Comparison of ENCODE assay signal across 39 mouse cellular contexts in the genomic region with DNA sequence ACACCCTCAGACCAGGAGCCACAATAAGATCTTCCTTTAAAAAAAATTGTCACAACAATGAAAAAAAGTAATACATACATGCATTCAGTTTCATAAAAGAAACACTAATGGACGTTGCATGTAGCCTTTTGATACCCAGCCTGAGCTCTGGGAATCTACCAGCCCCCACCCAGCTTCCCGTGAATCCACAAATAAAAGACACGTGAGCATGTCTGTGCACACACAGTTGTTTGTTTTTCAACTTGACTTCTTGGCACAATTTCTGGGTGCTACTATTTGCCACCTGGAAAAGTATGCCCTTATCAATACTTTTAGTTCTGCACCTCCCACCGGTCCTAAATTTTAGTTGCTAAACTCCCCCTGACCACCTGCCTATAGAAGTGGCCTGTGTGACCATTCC. TPM values are rescaled to one million over a fixed set of nuclear protein-coding genes. Genes with fewer than 3 reads are reported as not detected.
"Had no signal": no experiment of that assay in that cellular context is flagged by ENCODE, and none has a peak within 500 bp of the region (broad histone marks: within the 10 kb centered on the region; RNA-seq: fewer than 3 reads in every experiment).

No protein-coding gene starts in this region.

- DNase-seq: cerebellum, adult 2 months; cerebellum, adult 8-10 months; cerebellum, adult 9-10 months; cerebellum, adult 9-11 months; cerebellum, postnatal 10 days; cerebellum, postnatal 14 days; cerebellum, postnatal 25 days; cerebellum, postnatal 36 days; embryo, embryonic 11 days; forebrain, postnatal 0 days; gastrocnemius, adult 2 months; gastrocnemius, postnatal 10 days; gastrocnemius, postnatal 14 days; gastrocnemius, postnatal 25 days; gastrocnemius, postnatal 36 days; heart, adult 11 months; heart, adult 18-20 months; heart, adult 2 months had no signal

- H3K36me3 ChIP-seq: embryonic facial prominence, embryonic 10.5 days; embryonic facial prominence, embryonic 12.5 days; embryonic facial prominence, embryonic 13.5 days; embryonic facial prominence, embryonic 15.5 days; forebrain, embryonic 10.5 days; forebrain, embryonic 12.5 days; forebrain, embryonic 15.5 days had no signal

- H3K9me3 ChIP-seq: embryonic facial prominence, embryonic 10.5 days; embryonic facial prominence, embryonic 12.5 days; embryonic facial prominence, embryonic 13.5 days; embryonic facial prominence, embryonic 15.5 days; forebrain, embryonic 10.5 days; forebrain, embryonic 12.5 days; forebrain, embryonic 13.5 days; forebrain, embryonic 15.5 days had no signal

- H3K4me3 ChIP-seq: embryonic facial prominence, embryonic 10.5 days; embryonic facial prominence, embryonic 12.5 days; embryonic facial prominence, embryonic 13.5 days; embryonic facial prominence, embryonic 15.5 days; erythroblast, embryonic 14.5 days; forebrain, embryonic 10.5 days; forebrain, embryonic 12.5 days; forebrain, embryonic 13.5 days; forebrain, embryonic 15.5 days; gastrocnemius, adult 2 months; heart, adult 2 months had no signal

- H3K27ac ChIP-seq: embryonic facial prominence, embryonic 10.5 days; embryonic facial prominence, embryonic 12.5 days; embryonic facial prominence, embryonic 13.5 days; embryonic facial prominence, embryonic 15.5 days; forebrain, embryonic 10.5 days; forebrain, embryonic 12.5 days; forebrain, embryonic 13.5 days; forebrain, embryonic 15.5 days; gastrocnemius, adult 2 months; heart, adult 2 months had no signal

- H3K9ac ChIP-seq: embryonic facial prominence, embryonic 12.5 days; embryonic facial prominence, embryonic 13.5 days; embryonic facial prominence, embryonic 15.5 days; forebrain, embryonic 12.5 days; forebrain, embryonic 13.5 days; forebrain, embryonic 15.5 days; forebrain, postnatal 0 days had no signal

- ATAC-seq: forebrain, embryonic 13.5 days; forebrain, embryonic 14.5 days; forebrain, embryonic 15.5 days; forebrain, embryonic 16.5 days; forebrain, postnatal 0 days had no signal

- H3K4me2 ChIP-seq: embryonic facial prominence, embryonic 12.5 days; embryonic facial prominence, embryonic 13.5 days; embryonic facial prominence, embryonic 15.5 days; forebrain, embryonic 12.5 days; forebrain, embryonic 13.5 days; forebrain, embryonic 15.5 days had no signal

- H3K4me1 ChIP-seq: embryonic facial prominence, embryonic 12.5 days; embryonic facial prominence, embryonic 13.5 days; embryonic facial prominence, embryonic 15.5 days; forebrain, embryonic 10.5 days; forebrain, embryonic 12.5 days; forebrain, embryonic 13.5 days; forebrain, embryonic 15.5 days had no signal

- H3K27me3 ChIP-seq: embryonic facial prominence, embryonic 12.5 days; embryonic facial prominence, embryonic 13.5 days; embryonic facial prominence, embryonic 15.5 days; forebrain, embryonic 12.5 days; forebrain, embryonic 13.5 days; forebrain, embryonic 15.5 days had no signal

RNA-seq across cellular contexts. Expression of a gene that starts 19.1 kb away (rescaled TPM):
- total RNA-seq: common myeloid progenitor, adult 5-6 weeks; gastrocnemius, adult 18-20 months; gastrocnemius, adult 2 months; gastrocnemius, postnatal 25 days; gastrocnemius, postnatal 36 days; granulocyte monocyte progenitor cell, adult 5-6 weeks had no signal
- polyA plus RNA-seq: cerebellum, adult 2 months; cortical plate, adult 2 months; erythroblast, embryonic 14.5 days; forebrain, embryonic 16.5 days; forebrain, postnatal 0 days; frontal cortex, adult 2 months had no signal

RNA-seq across cellular contexts. Expression of a gene that starts 47.6 kb away (rescaled TPM):
- total RNA-seq: common myeloid progenitor, adult 5-6 weeks; forebrain, postnatal 0 days; gastrocnemius, adult 18-20 months; gastrocnemius, adult 2 months; gastrocnemius, adult 8-10 months; gastrocnemius, postnatal 10 days; gastrocnemius, postnatal 14 days; gastrocnemius, postnatal 25 days; gastrocnemius, postnatal 36 days; gastrocnemius, postnatal 4 days; granulocyte monocyte progenitor cell, adult 5-6 weeks; heart, adult 18-20 months; heart, adult 2 months had no signal
- polyA plus RNA-seq: cerebellum, adult 2 months; cortical plate, adult 2 months; embryonic facial prominence, embryonic 10.5 days; embryonic facial prominence, embryonic 11.5 days; embryonic facial prominence, embryonic 12.5 days; embryonic facial prominence, embryonic 13.5 days; erythroblast, embryonic 14.5 days; forebrain, embryonic 10.5 days; forebrain, embryonic 11.5 days; forebrain, embryonic 12.5 days; forebrain, embryonic 13.5 days; forebrain, embryonic 14.5 days; forebrain, embryonic 15.5 days; forebrain, embryonic 16.5 days; forebrain, postnatal 0 days; frontal cortex, adult 2 months; heart, adult 2 months had no signal

RNA-seq across cellular contexts. Expression of a gene that starts 54.5 kb away (rescaled TPM):
- total RNA-seq: common myeloid progenitor, adult 5-6 weeks; forebrain, postnatal 0 days; gastrocnemius, adult 18-20 months; gastrocnemius, adult 2 months; gastrocnemius, adult 8-10 months; gastrocnemius, postnatal 10 days; gastrocnemius, postnatal 14 days; gastrocnemius, postnatal 25 days; gastrocnemius, postnatal 36 days; gastrocnemius, postnatal 4 days; granulocyte monocyte progenitor cell, adult 5-6 weeks; heart, adult 18-20 months; heart, adult 2 months had no signal
- polyA plus RNA-seq: cerebellum, adult 2 months; cortical plate, adult 2 months; embryonic facial prominence, embryonic 10.5 days; embryonic facial prominence, embryonic 11.5 days; embryonic facial prominence, embryonic 12.5 days; embryonic facial prominence, embryonic 13.5 days; embryonic facial prominence, embryonic 14.5 days; embryonic facial prominence, embryonic 15.5 days; erythroblast, embryonic 14.5 days; forebrain, embryonic 10.5 days; forebrain, embryonic 11.5 days; forebrain, embryonic 12.5 days; forebrain, embryonic 13.5 days; forebrain, embryonic 14.5 days; forebrain, embryonic 15.5 days; forebrain, embryonic 16.5 days; forebrain, postnatal 0 days; frontal cortex, adult 2 months; heart, adult 2 months had no signal
